Mouse (Mus musculus) limb, embryonic 11.5 days (tissue): Measurements from ENCODE around the gene Pde3b. TPM values are rescaled to one million over a fixed set of nuclear protein-coding genes. Genes with fewer than 3 reads are reported as not detected.

ENCODE experiments used
- ATAC-seq: fragments of 200-750 bp; cut with Nextera tagmentation; 2 replicates; pipeline ENCODE4 v1.8.0; 2017; ENCODE audit warnings: low read depth; ENCODE audit not compliant: insufficient number of reproducible peaks, low FRiP score, low TSS enrichment
- DNase-seq: peaks from one replicate; pipeline ENCODE4 v3.0.0-alpha.2; 2015; ENCODE audit warnings: low spot score
- H3K27ac ChIP-seq: fragments of 300-500 bp; sonication (generic); replicated peaks from 2 replicates; pipeline ENCODE4 v1.5.1; 2014; ENCODE audit warnings: low read depth, mild to moderate bottlenecking, low read length
- H3K27me3 ChIP-seq: fragments of 300-500 bp; sonication (generic); 2 replicates; pipeline ENCODE4 v1.6.1; 2014; ENCODE audit warnings: mild to moderate bottlenecking, low read length, mixed read lengths; ENCODE audit not compliant: control insufficient read depth, insufficient read depth
- H3K36me3 ChIP-seq: fragments of 300-500 bp; sonication (generic); 2 replicates; pipeline ENCODE4 v1.6.1; 2014; ENCODE audit warnings: mild to moderate bottlenecking, low read length, moderate library complexity, mixed read lengths; ENCODE audit not compliant: control insufficient read depth, insufficient read depth
- H3K4me1 ChIP-seq: fragments of 300-500 bp; sonication (generic); 2 replicates; pipeline ENCODE4 v1.6.1; 2014; ENCODE audit warnings: low read length, mixed read lengths; ENCODE audit not compliant: control insufficient read depth, insufficient read depth
- H3K4me2 ChIP-seq: fragments of 300-500 bp; sonication (generic); 2 replicates; pipeline ENCODE4 v1.6.1; 2014; ENCODE audit warnings: low read depth, mild to moderate bottlenecking, moderate library complexity; ENCODE audit not compliant: severe bottlenecking
- H3K4me3 ChIP-seq: fragments of 300-500 bp; sonication (generic); 2 replicates; pipeline ENCODE4 v1.5.1; 2014; ENCODE audit warnings: low read depth, low read length
- H3K9ac ChIP-seq: fragments of 300-500 bp; sonication (generic); 2 replicates; pipeline ENCODE4 v1.6.1; 2014; ENCODE audit warnings: mild to moderate bottlenecking, low read length
- H3K9me3 ChIP-seq: fragments of 300-500 bp; sonication (generic); 2 replicates; pipeline ENCODE4 v1.6.1; 2016; ENCODE audit warnings: low read length; ENCODE audit not compliant: control insufficient read depth
- WGBS: fragments of 180-500 bp; shearing (Covaris S2); extraction: QIAGEN DNeasy Blood & Tissue Kit; methylation state at CpG from one replicate; pipeline ENCODE4 v1.1.7; 2014; 5-methylcytosine and 5-hydroxymethylcytosine counted together
- polyA plus RNA-seq: library from polyadenylated mRNA; unstranded; fragments of >200 nt; fragmentation: Nextera tagmentation; extraction: Ambion mirVana; gene quantifications from 2 replicates; pipeline ENCODE4 v1.2.1, GENCODE M21; 2014

Pde3b gene
- polyA plus RNA-seq, 1 experiment from 2014 or later = 11.3 TPM

GRCm38 (mm10) chr7:114481429-114481931, 66.4 kb downstream of the Pde3b start:
- DNase-seq (no peak), ATAC-seq (no peak)
- WGBS = 95% methylated on average over 2 of the region's 2 CpGs
- Histone ChIP-seq H3K9ac (no peak overlapping the region), H3K27me3 (no peaks in the 10 kb centered on the region), H3K4me2 (no peak overlapping the region), H3K27ac (no peak overlapping the region), H3K4me1 (no peaks in the 10 kb centered on the region), H3K4me3 (no peak overlapping the region), H3K36me3 (no peaks in the 10 kb centered on the region), H3K9me3 (no peaks in the 10 kb centered on the region)

DNA sequence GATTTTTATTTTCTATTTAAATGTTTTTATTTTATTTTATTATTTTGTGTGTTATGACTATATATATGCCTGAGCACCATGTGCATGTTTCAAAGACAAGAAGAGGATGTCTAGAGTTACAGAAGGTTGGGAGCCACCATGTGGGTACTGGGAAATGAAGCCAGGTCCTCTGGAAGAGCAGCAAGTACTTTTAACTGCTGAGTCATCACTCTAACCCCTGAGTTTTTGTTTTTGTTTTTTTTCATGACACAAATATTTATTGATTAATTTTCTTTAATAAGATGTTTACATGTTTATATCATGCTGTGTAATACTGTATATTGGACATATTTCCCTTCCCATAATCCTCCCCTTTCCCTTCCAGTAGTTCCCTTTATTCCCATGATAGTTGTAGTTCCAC, 77.5 kb downstream of the Pde3b start:
- no peak overlapping the region for H3K9ac ChIP-seq
- no peak for ATAC-seq
- no peak overlapping the region for H3K27ac ChIP-seq
- H3K4me3 ChIP-seq = no peak overlapping the region
- no peaks in the 10 kb centered on the region for H3K4me1 ChIP-seq
- no peaks in the 10 kb centered on the region for H3K36me3 ChIP-seq
- DNase-seq = no peak
- H3K9me3 ChIP-seq = no peaks in the 10 kb centered on the region
- H3K4me2 ChIP-seq = no peak overlapping the region
- no peaks in the 10 kb centered on the region for H3K27me3 ChIP-seq

GRCm38 (mm10) chr7:114494033-114494432, 79.0 kb downstream of the Pde3b start:
- ATAC-seq (no peak), DNase-seq (no peak)
- H3K4me2 ChIP-seq = no peak overlapping the region
- H3K27ac ChIP-seq = no peak overlapping the region
- H3K4me1 ChIP-seq = no peaks in the 10 kb centered on the region
- no peaks in the 10 kb centered on the region for H3K9me3 ChIP-seq
- no peaks in the 10 kb centered on the region for H3K36me3 ChIP-seq
- no peak overlapping the region for H3K4me3 ChIP-seq
- no peaks in the 10 kb centered on the region for H3K27me3 ChIP-seq
- WGBS = 90% methylated on average over 5 of the region's 5 CpGs
- no peak overlapping the region for H3K9ac ChIP-seq

DNA sequence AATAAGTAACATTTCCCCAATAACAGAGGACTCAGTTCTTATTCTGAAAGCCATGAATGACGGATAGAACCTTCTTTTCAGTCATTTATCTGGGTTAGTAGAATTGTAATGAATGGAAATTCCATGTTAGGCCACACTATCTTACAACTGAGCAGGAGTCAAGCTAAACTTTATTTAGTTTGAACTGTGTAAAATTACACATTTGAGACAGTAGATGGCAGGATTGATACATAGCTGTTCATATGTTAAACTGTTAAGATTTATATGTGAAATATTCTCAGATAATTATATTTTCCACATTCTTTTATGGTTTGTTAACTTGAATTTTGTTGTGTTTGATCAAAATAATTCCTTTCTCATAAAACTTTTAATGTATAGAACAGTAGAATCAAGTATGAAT, 84.2 kb downstream of the Pde3b start:
- DNase-seq = no peak
- 84% methylated on average over 1 of the region's 1 CpGs for WGBS

GRCm38 (mm10) chr7:114508879-114509278, 93.8 kb downstream of the Pde3b start:
- DNase-seq = no peak
- H3K4me2 ChIP-seq = no peak overlapping the region
- no peaks in the 10 kb centered on the region for H3K36me3 ChIP-seq
- no peaks in the 10 kb centered on the region for H3K27me3 ChIP-seq
- H3K9me3 ChIP-seq = no peaks in the 10 kb centered on the region
- H3K4me3 ChIP-seq = no peak overlapping the region
- no peak overlapping the region for H3K9ac ChIP-seq
- H3K27ac ChIP-seq = no peak overlapping the region
- WGBS = 90% methylated on average over 2 of the region's 2 CpGs
- H3K4me1 ChIP-seq = no peaks in the 10 kb centered on the region
- no peak for ATAC-seq

More for the DNA sequence above, 84.2 kb downstream of the Pde3b start:
- no peak overlapping the region for H3K9ac ChIP-seq
- H3K27ac ChIP-seq = no peak overlapping the region
- H3K27me3 ChIP-seq = no peaks in the 10 kb centered on the region
- no peak overlapping the region for H3K4me3 ChIP-seq
- H3K4me2 ChIP-seq = no peak overlapping the region
- H3K9me3 ChIP-seq = no peaks in the 10 kb centered on the region
- H3K36me3 ChIP-seq = no peaks in the 10 kb centered on the region
- ATAC-seq = no peak
- H3K4me1 ChIP-seq = no peaks in the 10 kb centered on the region

- Histone ChIP-seq H3K9ac (no peak overlapping the region), H3K36me3 (no peaks in the 10 kb centered on the region), H3K9me3 (no peaks in the 10 kb centered on the region), H3K27ac (no peak overlapping the region), H3K4me2 (no peak overlapping the region), H3K4me3 (no peak overlapping the region), H3K4me1 (no peaks in the 10 kb centered on the region), H3K27me3 (no peaks in the 10 kb centered on the region)
- DNase-seq = no peak
- WGBS = 100% methylated on average over 1 of the region's 1 CpGs
- no peak for ATAC-seq
Measured at GRCm38 (mm10) chr7:114520122-114520521, 105.0 kb downstream of the Pde3b start.

GRCm38 (mm10) chr7:114526245-114526644, 111.2 kb downstream of the Pde3b start:
- 82% methylated on average over 1 of the region's 1 CpGs for WGBS

GRCm38 (mm10) chr7:114536179-114536578, 121.1 kb downstream of the Pde3b start:
- Histone ChIP-seq H3K4me1 (no peaks in the 10 kb centered on the region), H3K27me3 (no peaks in the 10 kb centered on the region), H3K9ac (no peak overlapping the region), H3K4me2 (no peak overlapping the region), H3K4me3 (no peak overlapping the region), H3K36me3 (0 out of 2 replicates have a peak, but pooled peaks cover 2% of the 10 kb centered on the region), H3K27ac (no peak overlapping the region), H3K9me3 (no peaks in the 10 kb centered on the region)
- WGBS = 90% methylated on average over 1 of the region's 1 CpGs
- ATAC-seq = no peak
- DNase-seq = no peak

More at GRCm38 (mm10) chr7:114526245-114526644, 111.2 kb downstream of the Pde3b start:
- Histone ChIP-seq H3K27me3 (no peaks in the 10 kb centered on the region), H3K36me3 (no peaks in the 10 kb centered on the region), H3K4me3 (no peak overlapping the region), H3K4me1 (no peaks in the 10 kb centered on the region), H3K9ac (no peak overlapping the region), H3K27ac (no peak overlapping the region), H3K4me2 (no peak overlapping the region), H3K9me3 (no peaks in the 10 kb centered on the region)
- no peak for ATAC-seq
- no peak for DNase-seq
